Mouse (Mus musculus) megakaryocyte, embryonic 14.5 days (primary cell): Measurements from ENCODE around the gene Nid1.

Experiments
- FLI1 ChIP-seq: IDR thresholded peaks from 2 replicates; pipeline ENCODE4 v1.6.1; 2012; ENCODE audit warnings: low read length, inconsistent platforms, mixed read lengths
- GATA1 ChIP-seq: IDR thresholded peaks from 3 replicates; pipeline ENCODE4 v1.6.1; 2012; ENCODE audit warnings: mixed read lengths, low read length, inconsistent platforms, borderline replicate concordance

- TF ChIP-seq GATA1 (no peak), FLI1 (no peak)
These were observed 24.3 kb downstream of the Nid1 start for GRCm38 (mm10) chr13:13461446-13462192.
